Mouse (Mus musculus): Measurements from ENCODE around the gene Syk.

The Syk gene

GRCm38 (mm10) chr13:52582878-52583661, at the start of gene Syk:
Gene Syk, plus strand, starts transcription at chr13:52583173.
- DNase-seq (ENCODE audit: low spot score): no peak

GRCm38 (mm10) chr13:52533644-52534043, 49.3 kb upstream of the Syk start:
- no peak for DNase-seq (ENCODE audit: low spot score)

- peak; percentile 53 for DNase-seq (ENCODE audit: low spot score)
These were observed 47.4 kb upstream of the Syk start for GRCm38 (mm10) chr13:52535542-52535941.

GRCm38 (mm10) chr13:52537754-52538587, 45.0 kb upstream of the Syk start:
- DNase-seq (ENCODE audit: low spot score): no peak

GRCm38 (mm10) chr13:52538588-52539116, 44.3 kb upstream of the Syk start:
- no peak for DNase-seq (ENCODE audit: low spot score)

- DNase-seq (ENCODE audit: low spot score): no peak
These were observed 43.5 kb upstream of the Syk start for GRCm38 (mm10) chr13:52539461-52539860.

- DNase-seq (ENCODE audit: low spot score): no peak
These were observed 41.5 kb upstream of the Syk start for GRCm38 (mm10) chr13:52541385-52542035.

GRCm38 (mm10) chr13:52542036-52542526, 40.9 kb upstream of the Syk start:
- DNase-seq (ENCODE audit: low spot score): no peak

GRCm38 (mm10) chr13:52542636-52543035, 40.3 kb upstream of the Syk start:
- DNase-seq (ENCODE audit: low spot score): no peak

GRCm38 (mm10) chr13:52546288-52546687, 36.7 kb upstream of the Syk start:
- peak; percentile 40 for DNase-seq (ENCODE audit: low spot score)

- no peak for DNase-seq (ENCODE audit: low spot score)
These were observed 32.2 kb upstream of the Syk start for GRCm38 (mm10) chr13:52550690-52551193.

- no peak for DNase-seq (ENCODE audit: low spot score)
These were observed 31.7 kb upstream of the Syk start for GRCm38 (mm10) chr13:52551275-52551674.

- no peak for DNase-seq (ENCODE audit: low spot score)
These were observed 30.0 kb upstream of the Syk start for GRCm38 (mm10) chr13:52552822-52553477.

GRCm38 (mm10) chr13:52554722-52555121, 28.3 kb upstream of the Syk start:
- DNase-seq (ENCODE audit: low spot score): no peak

- no peak for DNase-seq (ENCODE audit: low spot score)
These were observed 25.6 kb upstream of the Syk start for GRCm38 (mm10) chr13:52557421-52557820.

- no peak for DNase-seq (ENCODE audit: low spot score)
These were observed 21.4 kb upstream of the Syk start for GRCm38 (mm10) chr13:52561367-52562165.

- no peak for DNase-seq (ENCODE audit: low spot score)
These were observed 20.8 kb upstream of the Syk start for GRCm38 (mm10) chr13:52562166-52562571.

- peak; percentile 74 for DNase-seq (ENCODE audit: low spot score)
These were observed 17.8 kb upstream of the Syk start for GRCm38 (mm10) chr13:52565103-52565739.

GRCm38 (mm10) chr13:52566188-52566760, 16.7 kb upstream of the Syk start:
- no peak for DNase-seq (ENCODE audit: low spot score)

GRCm38 (mm10) chr13:52566777-52567176, 16.2 kb upstream of the Syk start:
- DNase-seq (ENCODE audit: low spot score): no peak

All from adipocyte (in vitro differentiated cells).